Mouse (Mus musculus): ENCODE results near the gene Fbxl19.

Fbxl19 gene

GRCm38 (mm10) chr7:127744366-127745045, at the start of gene Fbxl19:
Fbxl19 (plus strand) TSS chr7:127744543.
- DNase-seq (ENCODE audit: low read depth, low spot score), result no peak

GRCm38 (mm10) chr7:127698986-127699385, 45.4 kb upstream of the Fbxl19 start:
- DNase-seq (ENCODE audit: low read depth, low spot score), result no peak

GRCm38 (mm10) chr7:127700712-127701331, 43.5 kb upstream of the Fbxl19 start:
- DNase-seq (ENCODE audit: low read depth, low spot score), result no peak

- DNase-seq (ENCODE audit: low read depth, low spot score), result no peak
Observed at GRCm38 (mm10) chr7:127703561-127704178, 40.7 kb upstream of the Fbxl19 start.

GRCm38 (mm10) chr7:127704598-127704997, 39.7 kb upstream of the Fbxl19 start:
- no peak for DNase-seq (ENCODE audit: low read depth, low spot score)

GRCm38 (mm10) chr7:127705706-127706105, 38.6 kb upstream of the Fbxl19 start:
- DNase-seq (ENCODE audit: low read depth, low spot score), result no peak

- no peak for DNase-seq (ENCODE audit: low read depth, low spot score)
Observed at GRCm38 (mm10) chr7:127707045-127707956, 37.0 kb upstream of the Fbxl19 start.

- no peak for DNase-seq (ENCODE audit: low read depth, low spot score)
Observed at GRCm38 (mm10) chr7:127707957-127708206, 36.5 kb upstream of the Fbxl19 start.

GRCm38 (mm10) chr7:127708207-127709078, 35.9 kb upstream of the Fbxl19 start, which contains the start of gene Bcl7c:
Bcl7c (minus strand) TSS chr7:127708933.
- peak; percentile 64 for DNase-seq (ENCODE audit: low read depth, low spot score)

GRCm38 (mm10) chr7:127709261-127709979, 34.9 kb upstream of the Fbxl19 start:
- DNase-seq (ENCODE audit: low read depth, low spot score), result no peak

- DNase-seq (ENCODE audit: low read depth, low spot score), result no peak
Observed at GRCm38 (mm10) chr7:127711031-127711430, 33.3 kb upstream of the Fbxl19 start.

- DNase-seq (ENCODE audit: low read depth, low spot score), result no peak
Observed at GRCm38 (mm10) chr7:127711456-127711855, 32.9 kb upstream of the Fbxl19 start.

GRCm38 (mm10) chr7:127712461-127713385, 31.6 kb upstream of the Fbxl19 start, which contains the start of gene Ctf1:
Ctf1 (plus strand) TSS chr7:127712736.
- peak; percentile 67 for DNase-seq (ENCODE audit: low read depth, low spot score)

- no peak for DNase-seq (ENCODE audit: low read depth, low spot score)
Observed at GRCm38 (mm10) chr7:127714816-127715215, 29.5 kb upstream of the Fbxl19 start.

GRCm38 (mm10) chr7:127716992-127717391, 27.4 kb upstream of the Fbxl19 start:
- no peak for DNase-seq (ENCODE audit: low read depth, low spot score)

- DNase-seq (ENCODE audit: low read depth, low spot score), result no peak
Observed at GRCm38 (mm10) chr7:127718339-127718738, 26.0 kb upstream of the Fbxl19 start.

GRCm38 (mm10) chr7:127719258-127719657, 25.1 kb upstream of the Fbxl19 start:
- no peak for DNase-seq (ENCODE audit: low read depth, low spot score)

- no peak for DNase-seq (ENCODE audit: low read depth, low spot score)
Observed at GRCm38 (mm10) chr7:127725490-127725889, 18.9 kb upstream of the Fbxl19 start.

- no peak for DNase-seq (ENCODE audit: low read depth, low spot score)
Observed at GRCm38 (mm10) chr7:127725924-127726323, 18.4 kb upstream of the Fbxl19 start.

All from brain, embryonic 18.5 days (tissue).